Comparison of ENCODE assay signal across 10 mouse cellular contexts in the genomic region with DNA sequence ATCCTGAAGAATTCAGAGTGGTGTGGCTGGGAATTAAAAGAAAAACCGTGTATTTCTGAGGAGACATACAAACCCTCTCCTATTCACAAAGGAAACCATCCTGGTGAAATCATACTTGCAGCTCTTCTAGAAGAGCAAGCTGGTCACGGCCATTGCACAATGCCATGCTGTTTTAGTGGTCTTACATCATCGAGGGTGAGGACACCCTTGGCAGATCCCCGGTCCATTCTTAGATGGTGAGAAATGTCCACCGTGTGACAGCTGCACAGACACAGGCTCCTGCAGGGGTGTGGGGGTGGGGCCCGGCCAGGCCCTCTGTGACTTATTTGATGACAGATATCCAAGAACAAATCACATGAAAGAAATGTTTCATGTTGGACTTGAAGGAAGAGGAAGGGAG. TPM values are rescaled to one million over a fixed set of nuclear protein-coding genes. Genes with fewer than 3 reads are reported as not detected.
DNase-seq lines count a peak whose midpoint lies in the region; ATAC-seq and TF ChIP-seq lines count a peak whose summit lies in the region.
"Had no signal": no experiment of that assay in that cellular context is flagged by ENCODE, and none has a peak within 500 bp of the region (broad histone marks: within the 10 kb centered on the region; RNA-seq: fewer than 3 reads in every experiment).

No protein-coding gene starts in this region.

- no peak for DNase-seq in kidney, postnatal 0 days (ENCODE audit: low spot score)
- DNase-seq in kidney, adult 18-20 months, result no peak
- DNase-seq in adrenal gland, postnatal 10 days, result peak; percentile 44
- DNase-seq in heart, adult 9 months (ENCODE audit: low spot score in 2 of 2), result peak; percentile 65 to 74
- DNase-seq in lung, postnatal 14 days, result peak; percentile 61
- DNase-seq in forebrain, embryonic 14.5 days (ENCODE audit: low spot score), result no peak

- 58% methylated on average over 6 of the region's 6 CpGs for WGBS in kidney, postnatal 0 days
- 61% methylated on average over 6 of the region's 6 CpGs for WGBS in kidney, embryonic 15.5 days
- WGBS in forebrain, embryonic 14.5 days, result 75% methylated on average over 6 of the region's 6 CpGs

- H3K27me3 ChIP-seq in kidney, postnatal 0 days (ENCODE audit: insufficient read depth, low read length), result no peaks in the 10 kb centered on the region
- no peaks in the 10 kb centered on the region for H3K27me3 ChIP-seq in kidney, embryonic 15.5 days
- H3K27me3 ChIP-seq in forebrain, embryonic 14.5 days (replicated peaks; ENCODE audit: control insufficient read depth, insufficient read depth, low read length), result no peaks in the 10 kb centered on the region

- no peak for TF ChIP-seq CTCF in kidney, postnatal 0 days (IDR thresholded peaks at IDR 0.05; ENCODE audit: low read depth)

- H3K27ac ChIP-seq in kidney, postnatal 0 days, result no peak overlapping the region
- H3K27ac ChIP-seq in kidney, embryonic 15.5 days, result no peak overlapping the region
- no peak overlapping the region for H3K27ac ChIP-seq in forebrain, embryonic 14.5 days (ENCODE audit: low read depth, low read length)
- H3K27ac ChIP-seq: liver, embryonic 14.5 days had no signal

- H3K36me3 ChIP-seq in kidney, postnatal 0 days (ENCODE audit: insufficient read depth, low read length), result no peaks in the 10 kb centered on the region
- H3K36me3 ChIP-seq in kidney, embryonic 15.5 days, result no peaks in the 10 kb centered on the region
- H3K36me3 ChIP-seq in forebrain, embryonic 14.5 days (ENCODE audit: control insufficient read depth, insufficient read depth, low read length), result no peaks in the 10 kb centered on the region

- no peak overlapping the region for H3K9ac ChIP-seq in kidney, postnatal 0 days (ENCODE audit: low read depth, low read length)
- no peak overlapping the region for H3K9ac ChIP-seq in kidney, embryonic 15.5 days
- H3K9ac ChIP-seq in forebrain, embryonic 14.5 days (ENCODE audit: low read length), result no peak overlapping the region
- H3K9ac ChIP-seq: liver, embryonic 14.5 days had no signal

- ATAC-seq in kidney, postnatal 0 days (replicated peaks; ENCODE audit: low FRiP score, low read depth), result 0 out of 2 replicates have a peak, but pooled peaks have one; percentile 46
- ATAC-seq in inflammation-experienced regulatory T-cells, adult 6 months, result no peak
- ATAC-seq in kidney, embryonic 15.5 days (replicated peaks; ENCODE audit: low FRiP score), result no peak
- ATAC-seq in forebrain, embryonic 14.5 days, result no peak

- H3K4me3 ChIP-seq in kidney, postnatal 0 days (replicated peaks; ENCODE audit: low read depth, low read length), result no peak overlapping the region
- H3K4me3 ChIP-seq in kidney, embryonic 15.5 days (replicated peaks), result no peak overlapping the region
- no peak overlapping the region for H3K4me3 ChIP-seq in forebrain, embryonic 14.5 days (ENCODE audit: low read depth, low read length)

- no peaks in the 10 kb centered on the region for H3K9me3 ChIP-seq in kidney, postnatal 0 days (replicated peaks; ENCODE audit: low read length)
- H3K9me3 ChIP-seq in kidney, embryonic 15.5 days (replicated peaks), result no peaks in the 10 kb centered on the region
- H3K9me3 ChIP-seq in forebrain, embryonic 14.5 days (replicated peaks; ENCODE audit: control insufficient read depth, low read length), result no peaks in the 10 kb centered on the region

- H3K4me1 ChIP-seq in kidney, postnatal 0 days (replicated peaks; ENCODE audit: insufficient read depth, low read length), result no peaks in the 10 kb centered on the region
- H3K4me1 ChIP-seq in kidney, embryonic 15.5 days, result no peaks in the 10 kb centered on the region
- H3K4me1 ChIP-seq in forebrain, embryonic 14.5 days (ENCODE audit: control insufficient read depth, insufficient read depth, low read length), result no peaks in the 10 kb centered on the region

- no peak overlapping the region for H3K4me2 ChIP-seq in kidney, postnatal 0 days (ENCODE audit: low read length)
- no peak overlapping the region for H3K4me2 ChIP-seq in kidney, embryonic 15.5 days
- H3K4me2 ChIP-seq in forebrain, embryonic 14.5 days (ENCODE audit: low read length), result no peak overlapping the region

RNA-seq across cellular contexts. Expression of gene Gm42372, which starts 8.9 kb away (rescaled TPM):
- polyA plus RNA-seq in kidney, postnatal 0 days (2015; fragmentation: Nextera tagmentation; extraction: Ambion mirVana), result 0.09 and 0.13 TPM in 2 replicates
- total RNA-seq in adrenal gland, postnatal 10 days (2021), result 1 to 10 TPM; 1.3 to 1.8 TPM
- 1 to 10 TPM; 3.7 to 5.7 (median 5.2) TPM for polyA plus RNA-seq in inflammation-experienced regulatory T-cells, adult 6 months (2017; shearing (Covaris generic))
- 0.23 and 0.31 TPM in 2 replicates for polyA plus RNA-seq in kidney, embryonic 15.5 days (2015; fragmentation: Nextera tagmentation; extraction: Ambion mirVana)
- 3.8 and 3.9 TPM in 2 replicates for polyA plus RNA-seq in forebrain, embryonic 14.5 days (2014; fragmentation: Nextera tagmentation; extraction: Ambion mirVana)
- total RNA-seq: MEL had no signal

RNA-seq across cellular contexts. Expression of gene Pnmal1, which starts 14.5 kb away (rescaled TPM):
- 0.28 and 0.33 TPM in 2 replicates for polyA plus RNA-seq in kidney, postnatal 0 days (2015; fragmentation: Nextera tagmentation; extraction: Ambion mirVana)
- 1 to 10 TPM; 4.5 to 5.1 TPM for total RNA-seq in adrenal gland, postnatal 10 days (2021)
- not detected for polyA plus RNA-seq in inflammation-experienced regulatory T-cells, adult 6 months (2017; shearing (Covaris generic))
- 0.58 and 0.90 TPM in 2 replicates for polyA plus RNA-seq in kidney, embryonic 15.5 days (2015; fragmentation: Nextera tagmentation; extraction: Ambion mirVana)
- polyA plus RNA-seq in forebrain, embryonic 14.5 days (2014; fragmentation: Nextera tagmentation; extraction: Ambion mirVana), result 55.5 and 61.9 TPM in 2 replicates

RNA-seq across cellular contexts. Expression of gene Ccdc8, which starts 18.5 kb away (rescaled TPM):
- polyA plus RNA-seq in kidney, postnatal 0 days (2015; fragmentation: Nextera tagmentation; extraction: Ambion mirVana), result 15.7 and 16.9 TPM in 2 replicates
- total RNA-seq in adrenal gland, postnatal 10 days (2021), result 10 to 100 TPM; 16.2 to 21.2 TPM
- under 1 TPM in 2 of 3 experiments, not detected in 1; 0.09 to 0.15 TPM for polyA plus RNA-seq in inflammation-experienced regulatory T-cells, adult 6 months (2017; shearing (Covaris generic))
- 35.7 and 41.2 TPM in 2 replicates for polyA plus RNA-seq in kidney, embryonic 15.5 days (2015; fragmentation: Nextera tagmentation; extraction: Ambion mirVana)
- 3.4 and 3.7 TPM in 2 replicates for polyA plus RNA-seq in forebrain, embryonic 14.5 days (2014; fragmentation: Nextera tagmentation; extraction: Ambion mirVana)
- total RNA-seq: MEL had no signal

RNA-seq across cellular contexts. Expression of gene Pnmal2, which starts 29.5 kb away (rescaled TPM):
- 7.0 and 8.1 TPM in 2 replicates for polyA plus RNA-seq in kidney, postnatal 0 days (2015; fragmentation: Nextera tagmentation; extraction: Ambion mirVana)
- total RNA-seq in adrenal gland, postnatal 10 days (2021), result 10 to 100 TPM; 18.3 to 23.9 TPM
- not detected for polyA plus RNA-seq in inflammation-experienced regulatory T-cells, adult 6 months (2017; shearing (Covaris generic))
- 7.7 and 9.2 TPM in 2 replicates for polyA plus RNA-seq in kidney, embryonic 15.5 days (2015; fragmentation: Nextera tagmentation; extraction: Ambion mirVana)
- 48.1 and 63.2 TPM in 2 replicates for polyA plus RNA-seq in forebrain, embryonic 14.5 days (2014; fragmentation: Nextera tagmentation; extraction: Ambion mirVana)
- total RNA-seq: MEL had no signal

RNA-seq across cellular contexts. Expression of gene Calm3, which starts 50.1 kb away (rescaled TPM):
- 134 and 136 TPM in 2 replicates for polyA plus RNA-seq in kidney, postnatal 0 days (2015; fragmentation: Nextera tagmentation; extraction: Ambion mirVana)
- total RNA-seq in adrenal gland, postnatal 10 days (2021), result 100 to 1,000 TPM; 224 to 252 TPM
- 100 to 1,000 TPM in 2 of 3 experiments, 10 to 100 TPM in 1; 51.8 to 255 (median 105) TPM for polyA plus RNA-seq in inflammation-experienced regulatory T-cells, adult 6 months (2017; shearing (Covaris generic))
- 116 and 124 TPM in 2 replicates for polyA plus RNA-seq in kidney, embryonic 15.5 days (2015; fragmentation: Nextera tagmentation; extraction: Ambion mirVana)
- polyA plus RNA-seq in forebrain, embryonic 14.5 days (2014; fragmentation: Nextera tagmentation; extraction: Ambion mirVana), result 473 and 491 TPM in 2 replicates

Comparison
In these comparisons a context has a peak if more than half of its experiments do, and no peak if none do; other contexts are left out.
1. DNase-seq: peak in adrenal gland, postnatal 10 days (single experiment), heart, adult 9 months (2 of 2) and lung, postnatal 14 days (single experiment); none in kidney, postnatal 0 days (single experiment), kidney, adult 18-20 months (single experiment) and forebrain, embryonic 14.5 days (single experiment).
2. RNA of gene Pnmal1, which starts 14.5 kb away (polyA plus RNA-seq): 55.5 to 61.9 TPM in forebrain, embryonic 14.5 days; 0.58 to 0.90 TPM in kidney, embryonic 15.5 days, 0.28 to 0.33 TPM in kidney, postnatal 0 days and not detected in inflammation-experienced regulatory T-cells, adult 6 months; every median in the first group is over 10 times any median in the second.